Mouse (Mus musculus) liver, embryonic 13.5 days (tissue): ENCODE measurements around the gene Ces1c. TPM values are rescaled to one million over a fixed set of nuclear protein-coding genes. Genes with fewer than 3 reads are reported as not detected.

ENCODE experiments used
- ATAC-seq: fragments of 200-750 bp; cut with Nextera tagmentation; 2 replicates; pipeline ENCODE4 v1.8.0; 2017; ENCODE audit warnings: low read depth, mild to moderate bottlenecking, moderate number of reproducible peaks, moderate library complexity
- DNase-seq: peaks from one replicate; pipeline ENCODE4 v3.0.0; 2022
- H3K27ac ChIP-seq: fragments of 300-500 bp; sonication (generic); 2 replicates; pipeline ENCODE4 v1.5.1; 2015; ENCODE audit warnings: moderate library complexity, mild to moderate bottlenecking, inconsistent platforms
- H3K27me3 ChIP-seq: fragments of 300-500 bp; sonication (generic); 2 replicates; pipeline ENCODE4 v1.6.1; 2015; ENCODE audit warnings: mild to moderate bottlenecking, inconsistent platforms
- H3K36me3 ChIP-seq: fragments of 300-500 bp; sonication (generic); 2 replicates; pipeline ENCODE4 v1.6.1; 2015; ENCODE audit warnings: mild to moderate bottlenecking, inconsistent platforms
- H3K4me1 ChIP-seq: fragments of 300-500 bp; sonication (generic); replicated peaks from 2 replicates; pipeline ENCODE4 v1.6.1; 2015; ENCODE audit warnings: inconsistent platforms
- H3K4me2 ChIP-seq: fragments of 300-500 bp; sonication (generic); 2 replicates; pipeline ENCODE4 v1.6.1; 2015; ENCODE audit warnings: inconsistent platforms, mild to moderate bottlenecking, moderate library complexity
- H3K4me3 ChIP-seq: fragments of 300-500 bp; sonication (generic); replicated peaks from 2 replicates; pipeline ENCODE4 v1.5.1; 2015; ENCODE audit warnings: mild to moderate bottlenecking, inconsistent platforms
- H3K9ac ChIP-seq: fragments of 300-500 bp; sonication (generic); 2 replicates; pipeline ENCODE4 v1.6.1; 2015; ENCODE audit warnings: mild to moderate bottlenecking, inconsistent platforms
- H3K9me3 ChIP-seq: fragments of 300-500 bp; sonication (generic); replicated peaks from 2 replicates; pipeline ENCODE4 v1.6.1; 2016; ENCODE audit warnings: inconsistent platforms
- WGBS: fragments of 180-500 bp; shearing (Covaris S2); methylation state at CpG from one replicate; pipeline ENCODE4 v1.1.7; 2015; ENCODE audit not compliant: insufficient replicate concordance; 5-methylcytosine and 5-hydroxymethylcytosine counted together
- polyA plus RNA-seq: library from polyadenylated mRNA; unstranded; fragments of >200 nt; fragmentation: Nextera tagmentation; extraction: Ambion mirVana; gene quantifications from 2 replicates; pipeline ENCODE4 v1.2.1, GENCODE M21; 2015

Ces1c gene
- polyA plus RNA-seq, 1 experiment from 2014 or later = 0.45 TPM

DNA sequence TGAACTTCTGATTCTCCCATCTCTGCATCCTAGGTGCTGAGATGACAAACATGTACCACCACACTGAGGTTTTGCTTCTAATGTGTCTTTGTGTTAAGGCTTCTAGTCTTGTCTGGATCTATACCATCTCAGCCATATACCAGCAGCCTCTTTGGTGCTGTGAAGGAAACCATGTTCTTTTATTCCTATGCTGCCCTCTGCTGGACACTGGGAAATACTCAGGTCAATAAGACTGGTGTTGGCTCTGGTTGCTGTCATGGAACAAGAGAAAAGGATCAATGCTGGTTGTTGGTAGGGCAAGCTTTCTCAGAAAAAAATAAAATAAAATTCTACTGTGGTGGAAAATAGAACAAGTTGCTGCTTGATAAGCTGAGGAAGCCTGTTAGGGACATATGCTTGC is 35.7 kb downstream of the Ces1c start:
- no peak for DNase-seq
- Histone ChIP-seq H3K4me2 (no peak overlapping the region), H3K4me3 (no peak overlapping the region)

DNA sequence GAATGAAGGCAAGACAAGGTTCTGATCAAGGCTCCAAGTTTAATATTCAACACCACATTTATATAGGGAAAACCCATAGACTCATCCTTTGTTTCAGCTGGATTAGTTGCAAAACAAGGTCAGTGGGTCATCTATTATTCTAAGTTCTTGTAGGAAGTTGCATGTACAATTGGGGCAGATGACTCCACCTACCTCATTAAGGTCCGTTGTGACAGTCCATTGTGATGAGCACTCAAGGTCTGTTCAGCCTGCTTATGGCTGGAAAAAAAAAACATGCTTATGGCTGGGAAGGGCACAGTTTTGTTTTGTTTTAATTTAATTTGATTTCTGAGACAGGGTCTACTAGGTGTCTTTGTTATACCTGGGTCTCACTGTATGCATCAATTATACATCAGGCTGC is 39.8 kb downstream of the Ces1c start:
- no peak for DNase-seq

More for the DNA sequence above, 35.7 kb downstream of the Ces1c start:
- no peak for ATAC-seq
- no peaks in the 10 kb centered on the region for H3K9me3 ChIP-seq
- H3K27me3 ChIP-seq = no peaks in the 10 kb centered on the region
- no peak overlapping the region for H3K9ac ChIP-seq
- H3K27ac ChIP-seq = no peak overlapping the region
- no peaks in the 10 kb centered on the region for H3K4me1 ChIP-seq
- H3K36me3 ChIP-seq = no peaks in the 10 kb centered on the region

DNA sequence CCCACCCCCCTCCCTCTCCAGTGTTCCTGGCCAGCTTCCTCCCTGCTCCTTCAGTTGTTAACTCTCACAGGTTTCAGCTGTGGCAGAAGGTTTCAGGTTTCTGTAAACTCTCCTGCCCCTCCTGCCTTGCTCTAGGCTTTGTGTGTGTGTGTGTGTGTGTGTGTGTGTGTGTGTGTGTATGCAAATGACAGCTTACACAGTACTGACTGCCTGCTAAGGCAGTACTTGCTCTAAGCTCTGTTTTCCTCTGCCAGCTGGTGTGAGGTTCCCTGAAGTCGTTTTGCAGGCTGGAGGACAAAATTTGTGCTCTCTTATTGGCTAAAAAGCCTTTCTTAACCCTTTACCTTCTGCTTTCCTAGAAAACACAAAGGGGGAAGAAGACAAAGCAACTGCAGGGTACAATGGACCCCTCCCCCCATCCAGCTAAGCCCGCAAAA is 42.4 kb downstream of the Ces1c start:
- no peak overlapping the region for H3K4me3 ChIP-seq
- H3K4me1 ChIP-seq = no peaks in the 10 kb centered on the region
- no peak overlapping the region for H3K27ac ChIP-seq
- ATAC-seq = no peak
- no peaks in the 10 kb centered on the region for H3K27me3 ChIP-seq
- no peaks in the 10 kb centered on the region for H3K36me3 ChIP-seq
- WGBS = 6% methylated on average over 2 of the region's 2 CpGs
- no peak overlapping the region for H3K4me2 ChIP-seq
- H3K9ac ChIP-seq = no peak overlapping the region
- H3K9me3 ChIP-seq = no peaks in the 10 kb centered on the region
- DNase-seq = no peak

More for the DNA sequence above, 39.8 kb downstream of the Ces1c start:
- H3K4me3 ChIP-seq = no peak overlapping the region
- H3K4me2 ChIP-seq = no peak overlapping the region
- WGBS = 41% methylated on average over 1 of the region's 1 CpGs
- no peak overlapping the region for H3K27ac ChIP-seq
- no peak overlapping the region for H3K9ac ChIP-seq
- no peaks in the 10 kb centered on the region for H3K4me1 ChIP-seq
- H3K9me3 ChIP-seq = no peaks in the 10 kb centered on the region
- H3K36me3 ChIP-seq = no peaks in the 10 kb centered on the region
- no peaks in the 10 kb centered on the region for H3K27me3 ChIP-seq
- ATAC-seq = no peak

DNA sequence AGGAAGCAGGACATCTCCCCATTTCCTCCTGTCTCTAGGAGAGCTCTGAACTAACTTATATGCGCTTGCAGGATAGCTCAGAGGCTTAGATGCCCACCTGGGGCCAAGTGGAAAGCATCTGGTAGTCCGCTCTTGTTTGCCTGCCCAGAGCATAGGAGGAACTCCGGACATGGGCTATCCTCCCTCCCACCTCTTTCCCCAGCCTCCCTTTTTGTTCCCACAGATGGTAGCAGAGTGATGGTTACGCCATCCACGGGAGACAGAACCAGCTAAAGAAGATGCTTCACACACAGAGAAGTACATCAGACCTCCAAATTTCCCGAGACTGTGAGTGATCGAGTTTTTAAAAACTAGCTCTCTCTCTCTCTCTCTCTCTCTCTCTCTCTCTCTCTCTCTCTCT is 42.9 kb downstream of the Ces1c start:
- no peak for DNase-seq
- H3K27me3 ChIP-seq = no peaks in the 10 kb centered on the region
- WGBS = 29% methylated on average over 7 of the region's 7 CpGs

DNA sequence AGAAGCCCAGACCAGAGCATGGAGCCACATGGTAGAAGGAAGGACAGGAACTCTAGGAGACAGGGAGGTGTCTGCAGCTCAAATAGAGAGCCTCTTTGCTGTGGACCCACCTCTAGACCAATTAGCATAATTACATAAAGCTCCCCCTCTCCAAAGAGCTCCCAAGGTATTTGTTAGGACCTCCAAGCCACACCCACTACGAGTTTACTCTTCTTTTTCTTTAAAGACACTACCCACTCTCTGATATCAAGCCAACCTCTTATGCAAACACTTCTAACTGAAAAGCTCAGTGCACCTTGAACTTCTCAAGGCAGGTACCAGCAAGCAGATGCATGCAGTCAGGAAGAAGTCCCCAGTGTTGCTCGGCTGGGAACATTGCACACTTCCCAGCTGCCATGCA is 51.2 kb downstream of the Ces1c start, which contains the start of gene Ces1b:
Ces1b (minus strand) TSS at position 131 of the 400 bp plus-strand sequence.
- H3K27me3 ChIP-seq = no peaks in the 10 kb centered on the region
- no peaks in the 10 kb centered on the region for H3K36me3 ChIP-seq
- DNase-seq = no peak
- no peak for ATAC-seq
- WGBS = 44% methylated on average over 2 of the region's 2 CpGs
- no peak within 1 kb of the TSS for H3K4me3 ChIP-seq
- no peak within 1 kb of the TSS for H3K4me2 ChIP-seq
- no peaks in the 10 kb centered on the region for H3K4me1 ChIP-seq
- H3K9ac ChIP-seq = no peak within 1 kb of the TSS
- no peak within 1 kb of the TSS for H3K27ac ChIP-seq
- no peaks in the 10 kb centered on the region for H3K9me3 ChIP-seq

More for the DNA sequence above, 42.9 kb downstream of the Ces1c start:
- H3K4me3 ChIP-seq = no peak overlapping the region
- H3K27ac ChIP-seq = no peak overlapping the region
- ATAC-seq = no peak
- H3K9me3 ChIP-seq = no peaks in the 10 kb centered on the region
- H3K36me3 ChIP-seq = no peaks in the 10 kb centered on the region
- H3K9ac ChIP-seq = no peak overlapping the region
- no peak overlapping the region for H3K4me2 ChIP-seq
- H3K4me1 ChIP-seq = no peaks in the 10 kb centered on the region

DNA sequence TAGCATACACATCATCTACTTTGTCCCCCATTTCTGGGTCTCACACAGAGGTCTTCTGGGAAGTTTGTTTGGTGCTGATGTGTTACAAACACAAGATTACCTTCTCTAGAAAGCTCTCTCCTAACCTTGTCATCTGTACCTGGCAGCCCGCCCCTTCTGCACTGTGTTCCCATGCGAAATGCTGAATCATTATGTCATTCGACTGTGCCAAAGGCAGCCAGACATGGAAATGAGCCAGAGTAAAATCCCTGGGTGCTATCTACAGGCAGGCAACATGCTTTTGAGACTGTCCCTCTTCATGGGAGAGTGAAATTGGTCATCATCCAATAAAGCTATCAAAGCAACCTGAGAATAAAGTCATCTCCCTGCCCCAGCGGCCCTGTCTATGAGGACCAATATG is 55.8 kb downstream of the Ces1c start:
- no peak overlapping the region for H3K9ac ChIP-seq
- H3K4me2 ChIP-seq = no peak overlapping the region
- no peaks in the 10 kb centered on the region for H3K36me3 ChIP-seq
- DNase-seq (no peak), ATAC-seq (no peak)
- no peaks in the 10 kb centered on the region for H3K4me1 ChIP-seq
- no peak overlapping the region for H3K27ac ChIP-seq
- no peak overlapping the region for H3K4me3 ChIP-seq
- no peaks in the 10 kb centered on the region for H3K9me3 ChIP-seq
- no peaks in the 10 kb centered on the region for H3K27me3 ChIP-seq
- WGBS = 81% methylated on average over 4 of the region's 4 CpGs

DNA sequence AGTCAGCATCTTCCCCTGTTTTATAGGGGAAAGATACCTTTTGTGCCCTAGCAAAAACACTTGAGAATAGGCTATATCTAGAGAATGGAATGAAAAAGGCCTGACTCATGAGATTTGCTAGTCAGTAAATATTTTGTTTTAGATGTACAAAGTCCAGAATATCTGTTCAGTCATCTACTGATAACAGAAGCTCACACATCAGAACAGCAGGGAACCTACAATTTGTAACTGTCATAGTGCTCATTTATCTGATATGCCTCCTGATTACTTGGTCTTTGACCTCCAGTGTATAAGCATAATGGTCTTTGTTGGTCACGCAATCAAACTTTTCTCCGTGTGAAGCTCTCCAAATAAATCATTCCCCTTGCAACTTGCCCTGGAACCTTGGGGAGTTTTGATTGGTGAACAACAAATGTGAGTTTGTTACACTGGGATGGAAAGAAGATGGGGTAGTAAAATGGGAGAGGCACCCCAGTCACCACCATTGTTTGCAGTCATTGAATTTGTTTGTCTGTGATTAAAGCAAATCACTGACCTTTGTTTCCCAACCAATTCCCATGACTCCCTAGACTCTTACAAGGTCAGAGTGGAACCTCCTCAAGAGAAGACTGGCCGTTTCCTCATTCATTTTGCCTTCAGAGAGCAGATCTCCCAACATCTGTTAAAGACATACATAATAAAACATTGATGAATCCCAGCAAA is 67.5 kb downstream of the Ces1c start:
- H3K9me3 ChIP-seq = no peaks in the 10 kb centered on the region
- whole genome bisulfite sequencing = 62% methylated on average over 3 of the region's 3 CpGs
- DNase-seq (no peak), ATAC-seq (no peak)
- no peak overlapping the region for H3K9ac ChIP-seq
- H3K4me1 ChIP-seq = no peaks in the 10 kb centered on the region
- H3K27me3 ChIP-seq = no peaks in the 10 kb centered on the region
- H3K4me3 ChIP-seq = no peak overlapping the region
- H3K27ac ChIP-seq = no peak overlapping the region
- H3K4me2 ChIP-seq = no peak overlapping the region
- no peaks in the 10 kb centered on the region for H3K36me3 ChIP-seq

DNA sequence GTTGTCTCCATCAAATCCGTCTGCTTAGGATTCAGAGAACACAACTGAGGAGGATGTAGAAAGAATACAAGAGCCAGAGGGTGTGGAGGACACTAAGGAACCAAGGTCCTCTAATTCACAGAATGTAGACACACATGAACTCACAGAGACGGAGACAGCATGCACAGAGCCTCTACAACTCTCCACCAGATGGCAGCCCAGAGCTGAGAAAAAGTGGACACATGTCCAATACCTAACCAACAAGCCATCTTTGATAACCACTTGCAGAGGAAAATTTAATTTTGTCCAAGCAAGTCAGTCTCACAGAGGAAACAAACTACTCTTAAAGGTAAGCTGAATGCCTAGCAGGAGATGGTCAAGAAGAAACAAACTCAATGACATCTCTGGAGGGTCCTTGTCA is 71.9 kb downstream of the Ces1c start:
- Histone ChIP-seq H3K36me3 (no peaks in the 10 kb centered on the region), H3K9me3 (no peaks in the 10 kb centered on the region), H3K27ac (no peak overlapping the region), H3K4me2 (no peak overlapping the region), H3K4me3 (no peak overlapping the region), H3K4me1 (no peaks in the 10 kb centered on the region), H3K9ac (no peak overlapping the region), H3K27me3 (no peaks in the 10 kb centered on the region)
- ATAC-seq (no peak), DNase-seq (no peak)
- 12% methylated on average over 2 of the region's 2 CpGs for WGBS

DNA sequence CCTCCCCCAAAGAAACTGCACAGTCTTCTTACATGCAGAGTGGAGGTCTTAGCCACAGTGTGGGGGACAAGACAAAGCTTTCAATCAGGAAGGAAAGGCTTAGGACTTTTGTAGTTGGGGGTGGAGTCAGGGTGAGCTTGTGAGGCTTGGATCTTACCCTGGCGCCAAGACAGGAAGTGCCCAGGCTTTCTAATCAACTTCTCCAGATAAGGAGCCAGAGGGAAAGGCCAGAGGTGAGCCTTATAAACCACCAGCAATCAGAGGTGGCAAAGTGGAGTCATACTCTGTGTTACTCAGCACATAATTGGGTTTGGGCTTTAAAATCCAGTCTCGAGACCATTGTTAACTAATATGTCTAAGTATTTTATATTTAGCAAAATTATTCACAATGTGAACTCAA is 75.8 kb downstream of the Ces1c start:
- Histone ChIP-seq H3K9ac (no peak overlapping the region), H3K27ac (no peak overlapping the region), H3K4me3 (no peak overlapping the region), H3K27me3 (no peaks in the 10 kb centered on the region), H3K4me1 (no peaks in the 10 kb centered on the region), H3K36me3 (no peaks in the 10 kb centered on the region), H3K4me2 (no peak overlapping the region), H3K9me3 (no peaks in the 10 kb centered on the region)
- WGBS = 19% methylated on average over 2 of the region's 2 CpGs
- no peak for DNase-seq
- no peak for ATAC-seq

Other genes with a start within 250 kb of the Ces1c start
- gene Capns2, start 229.9 kb downstream of the Ces1c start, polyA plus RNA-seq = not detected in 2 replicates
- not detected in 2 replicates for gene Slc6a2, start 171.2 kb downstream of the Ces1c start, polyA plus RNA-seq
- not detected in 2 replicates for gene Ces1a, start 83.1 kb downstream of the Ces1c start, polyA plus RNA-seq
- gene Ces1b, start 51.3 kb downstream of the Ces1c start, polyA plus RNA-seq = not detected in 2 replicates
- gene Ces1d, start 66.6 kb upstream of the Ces1c start, polyA plus RNA-seq = 5.2 and 6.2 TPM in 2 replicates
- gene Ces1e, start 98.3 kb upstream of the Ces1c start, polyA plus RNA-seq = 0.57 and 0.69 TPM in 2 replicates
- 0.15 and 0.17 TPM in 2 replicates for gene Ces1f, start 148.5 kb upstream of the Ces1c start, polyA plus RNA-seq
- 0.49 and 0.59 TPM in 2 replicates for gene Ces1g, start 206.0 kb upstream of the Ces1c start, polyA plus RNA-seq
- not detected in 2 replicates for gene Ces1h, start 248.4 kb upstream of the Ces1c start, polyA plus RNA-seq